Mouse (Mus musculus) adrenal gland, postnatal 25 days (tissue): ENCODE data around the gene Gmcl1. TPM values are rescaled to one million over a fixed set of nuclear protein-coding genes. Genes with fewer than 3 reads are reported as not detected.

Experiments used
- DNase-seq: peaks from one replicate; pipeline ENCODE4 v3.0.0; 2021; ENCODE audit warnings: mixed read lengths
- total RNA-seq: library from RNA; stranded (reverse); gene quantifications from 2 replicates; pipeline ENCODE4 v1.2.3, GENCODE M21; 2021

Gmcl1 gene
- total RNA-seq, 1 experiment from 2014 or later: 29.9 TPM

DNA sequence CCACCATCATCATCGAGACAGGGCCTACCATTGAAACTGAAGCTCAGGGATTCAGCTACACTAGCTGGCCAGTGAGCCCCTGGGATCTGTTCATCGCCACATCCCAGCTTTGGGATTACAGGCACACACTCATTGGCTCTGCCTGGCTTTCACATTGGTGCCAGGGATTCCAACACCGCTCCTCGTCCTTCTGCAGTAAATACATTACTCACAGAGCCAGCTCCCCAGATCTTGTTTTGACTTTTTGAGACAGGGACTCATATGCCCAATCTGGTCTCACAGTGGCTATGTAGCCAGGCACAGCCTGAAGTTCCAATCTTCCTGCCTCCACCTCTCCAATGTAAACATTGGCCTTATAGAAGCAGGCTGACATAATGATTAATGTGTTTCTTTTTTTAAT lies 3.1 kb upstream of the Gmcl1 start:
- peak; percentile 11 for DNase-seq

DNA sequence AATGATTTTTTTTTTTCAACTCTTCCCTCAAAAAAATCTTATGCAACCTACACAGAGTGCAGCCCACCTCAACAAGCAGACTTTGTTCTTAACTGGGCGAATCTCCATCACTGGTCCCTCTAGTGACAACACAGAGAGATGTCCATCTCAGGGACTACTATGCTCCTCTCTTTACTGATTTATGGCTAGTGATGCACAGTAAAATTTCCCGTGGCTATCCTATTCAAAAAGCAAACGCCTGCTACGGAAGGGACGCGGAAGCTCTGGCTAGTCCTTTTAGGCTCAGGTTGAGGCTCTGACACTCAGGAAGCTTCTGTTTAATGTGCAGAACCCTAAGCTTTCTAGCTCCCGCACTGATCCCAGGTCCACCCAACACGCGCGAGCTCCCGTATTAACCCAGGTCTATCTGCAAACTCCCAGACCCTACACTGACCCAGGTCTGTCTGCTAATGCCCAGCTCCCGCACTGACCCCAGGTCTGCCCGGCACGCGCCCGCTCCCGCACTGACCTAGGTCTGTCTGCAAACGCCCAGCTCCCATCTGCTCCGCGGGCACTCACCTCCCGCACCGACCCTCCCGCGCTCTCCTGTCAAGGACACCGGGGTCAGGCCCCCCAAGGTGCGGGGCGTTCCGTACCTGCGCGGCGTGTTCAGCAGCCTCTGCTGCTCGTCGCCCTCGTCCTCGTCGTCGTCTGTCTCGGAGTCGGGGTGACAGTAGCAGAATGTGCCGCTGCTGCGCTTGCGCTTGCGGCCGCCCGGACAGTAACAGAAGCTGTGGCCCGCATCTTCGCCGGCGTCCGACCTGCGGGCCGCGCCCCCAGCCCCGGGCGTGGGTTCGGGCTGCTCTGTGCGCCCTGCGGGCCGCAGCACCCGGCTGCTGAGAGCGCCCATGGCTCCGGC lies 658 bp downstream of the Gmcl1 start:
- DNase-seq: peak; percentile 36

DNA sequence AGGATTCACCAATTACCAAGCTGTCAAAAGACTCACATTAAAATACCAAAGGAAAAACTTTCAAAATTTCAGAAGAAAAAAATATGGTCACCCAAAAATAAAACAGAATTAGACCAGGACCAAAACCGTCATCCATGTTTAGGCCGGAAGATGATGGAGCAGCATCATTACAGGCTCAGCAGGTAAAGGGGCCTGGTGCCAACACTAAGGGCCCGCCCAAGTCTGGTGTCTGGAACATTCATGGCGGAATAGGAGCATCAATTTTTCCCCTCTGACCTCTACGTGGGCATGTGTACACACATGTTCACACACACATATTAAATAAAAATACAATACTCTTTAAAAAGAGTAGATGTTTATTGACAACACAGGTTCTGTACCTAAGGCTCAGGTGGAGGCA lies 4.5 kb downstream of the Gmcl1 start:
- DNase-seq: no peak

DNA sequence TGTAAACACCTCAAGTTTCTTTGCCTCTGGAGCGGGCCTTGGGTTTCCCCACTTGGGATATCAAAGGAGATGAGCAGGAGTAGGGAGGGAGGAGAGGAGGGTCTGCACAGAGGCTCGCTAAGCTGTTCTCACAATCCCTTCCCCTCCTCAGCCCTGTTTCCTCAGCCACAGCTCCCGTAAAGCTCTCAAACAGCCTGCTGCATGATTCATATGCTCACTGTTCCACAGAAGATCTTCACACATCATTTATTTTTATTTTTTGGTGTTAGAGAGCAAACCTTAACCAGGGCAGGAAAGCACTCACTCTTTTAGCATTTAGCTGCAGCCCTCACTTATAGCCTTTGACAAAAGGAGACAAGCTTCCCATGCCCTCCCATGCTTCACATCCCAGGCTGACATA lies 11.2 kb downstream of the Gmcl1 start:
- no peak for DNase-seq

DNA sequence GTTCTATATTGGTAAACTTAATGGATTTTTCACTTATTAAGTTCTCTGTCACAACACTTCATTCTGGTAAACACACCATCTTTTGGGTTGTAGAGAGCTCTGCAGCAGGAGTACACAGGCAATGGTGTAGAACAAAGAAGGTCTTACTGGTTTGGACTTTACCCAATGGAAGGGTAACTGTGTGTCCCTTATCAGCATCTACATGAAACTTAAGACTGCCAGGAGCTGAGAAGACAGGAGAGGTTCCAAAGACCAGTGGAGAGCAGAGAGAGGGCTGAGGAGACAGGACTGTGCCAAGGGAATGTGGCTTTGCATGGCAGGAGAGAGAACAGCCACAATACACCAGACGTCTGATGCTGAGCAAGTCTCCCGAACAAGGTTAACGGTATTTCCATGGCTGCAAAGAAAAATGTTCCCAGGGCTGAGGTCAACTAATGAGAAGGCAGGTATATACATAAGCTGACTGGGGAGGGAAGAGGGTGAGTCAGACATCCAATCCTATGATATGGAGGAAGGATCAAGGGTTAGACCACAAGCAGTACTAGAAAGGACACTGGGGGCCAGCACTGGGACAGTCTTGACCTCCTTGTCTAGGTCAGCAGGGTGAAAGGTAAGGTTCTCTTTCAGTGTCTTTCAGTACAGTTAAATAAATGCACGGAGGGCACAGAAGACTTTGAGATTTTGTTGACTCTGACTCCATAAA lies 25.0 kb downstream of the Gmcl1 start:
- DNase-seq: no peak

DNA sequence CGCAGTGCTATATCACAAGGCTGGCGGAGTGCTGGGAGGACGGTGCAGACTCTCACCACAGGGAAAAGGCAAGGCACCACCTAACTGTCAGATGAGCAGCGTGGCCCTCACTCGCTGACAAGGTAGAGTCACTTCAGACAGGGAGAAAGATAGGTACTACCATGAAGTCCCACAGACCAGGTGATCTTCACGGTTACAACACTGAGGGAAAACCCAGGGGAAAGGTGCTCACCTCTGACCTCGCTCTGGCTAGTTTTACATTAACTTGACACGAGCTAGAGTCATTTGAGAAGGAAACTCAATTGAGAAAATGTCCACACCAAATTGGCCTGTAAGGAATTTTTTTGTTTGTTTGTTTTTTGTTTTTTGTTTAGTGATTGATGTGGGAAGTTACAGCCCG lies 30.6 kb downstream of the Gmcl1 start:
- DNase-seq: no peak

DNA sequence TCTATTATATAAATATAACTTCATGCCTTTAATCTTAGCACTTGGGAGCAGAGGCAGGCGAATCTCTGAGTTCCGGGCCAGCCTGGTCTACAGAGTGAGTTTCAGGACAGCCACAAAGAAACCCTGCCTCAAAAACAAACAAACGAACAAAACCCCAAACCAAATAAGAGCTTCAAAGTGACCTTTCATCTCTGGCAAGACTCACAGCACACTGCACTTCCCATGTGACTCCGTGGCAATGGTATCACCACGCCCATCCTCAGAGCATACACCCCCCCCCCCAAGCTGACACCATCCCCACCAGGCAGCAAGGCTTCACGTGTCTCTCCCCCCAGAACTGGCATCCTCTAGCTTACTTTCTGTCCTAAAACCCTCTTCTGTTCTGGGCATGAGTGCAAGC lies 35.3 kb downstream of the Gmcl1 start:
- DNase-seq: no peak

DNA sequence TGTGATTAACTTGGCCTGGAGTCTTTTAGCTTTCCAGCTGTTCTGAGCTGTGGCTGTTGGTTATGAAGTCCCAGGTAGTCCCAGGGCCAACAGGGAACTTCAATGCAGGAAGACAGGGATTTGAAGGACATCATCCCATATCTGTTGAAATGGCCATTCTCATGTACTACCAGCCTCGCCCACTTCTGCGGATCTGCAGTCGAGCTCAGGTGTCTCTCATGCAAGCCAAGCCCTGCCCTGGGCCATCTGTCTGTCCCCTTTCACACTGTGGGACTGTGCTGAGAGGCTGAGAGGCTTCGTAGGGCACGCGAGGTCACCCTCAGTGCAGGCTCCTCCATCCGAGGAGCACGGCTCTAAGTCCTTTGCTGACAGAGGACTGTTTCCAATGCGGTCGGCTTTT lies 37.0 kb downstream of the Gmcl1 start:
- DNase-seq: no peak

DNA sequence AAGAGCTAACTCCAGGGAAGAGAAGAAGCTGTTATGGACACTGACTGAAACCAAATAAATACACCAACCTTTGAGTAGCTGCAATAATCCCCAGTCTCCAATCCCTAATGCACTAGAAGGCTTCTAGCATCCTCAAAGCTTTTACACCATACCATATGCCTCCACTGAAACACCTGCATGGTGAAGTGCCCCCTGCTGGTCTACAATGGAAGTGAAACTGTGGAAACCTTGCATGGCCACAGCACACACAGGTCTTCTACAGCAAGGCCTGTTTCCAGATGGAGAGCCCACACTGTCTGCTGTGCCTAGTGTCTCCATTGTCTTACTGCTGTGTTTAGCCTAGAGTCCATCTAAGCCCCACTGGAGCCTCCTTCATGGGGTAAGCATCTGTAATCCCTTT lies 38.7 kb downstream of the Gmcl1 start:
- DNase-seq: peak; percentile 46

DNA sequence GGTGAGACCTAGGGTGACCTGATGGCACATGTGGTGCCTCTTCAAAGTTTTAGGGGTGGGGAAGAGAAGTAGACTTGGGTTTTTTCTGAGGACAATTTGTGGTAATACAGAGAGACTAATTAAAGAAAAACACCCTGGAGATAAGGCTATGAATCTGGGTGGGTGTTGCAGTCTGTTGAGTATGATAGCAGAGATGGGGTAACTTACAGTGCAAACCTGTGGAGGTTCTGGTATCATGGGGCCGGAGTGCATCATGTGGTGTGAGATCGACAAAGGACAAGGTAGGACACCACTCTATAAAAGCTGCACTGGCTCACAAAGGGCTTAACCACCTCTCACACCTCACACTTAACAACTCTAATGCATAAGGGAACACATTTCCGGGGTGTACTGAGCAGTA lies 43.5 kb downstream of the Gmcl1 start:
- no peak for DNase-seq

DNA sequence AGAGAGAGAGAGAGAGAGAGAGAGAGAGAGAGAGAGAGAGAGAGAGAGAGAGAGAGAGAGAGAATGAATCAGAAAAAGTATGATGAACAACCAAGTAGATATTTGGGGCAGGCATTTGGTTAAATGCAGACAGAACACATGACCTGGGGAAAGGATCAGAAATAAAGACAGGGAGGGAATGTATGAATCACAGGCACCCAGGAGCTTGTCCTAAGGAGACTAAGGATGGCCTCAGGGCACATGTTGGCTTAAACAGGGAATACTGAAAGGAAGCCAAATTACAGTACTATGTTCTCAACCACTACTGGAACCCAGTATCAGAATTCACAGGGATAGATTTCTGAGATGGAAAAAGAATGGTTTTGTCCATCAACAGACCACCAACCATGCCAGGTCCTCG lies 46.2 kb downstream of the Gmcl1 start:
- no peak for DNase-seq

DNA sequence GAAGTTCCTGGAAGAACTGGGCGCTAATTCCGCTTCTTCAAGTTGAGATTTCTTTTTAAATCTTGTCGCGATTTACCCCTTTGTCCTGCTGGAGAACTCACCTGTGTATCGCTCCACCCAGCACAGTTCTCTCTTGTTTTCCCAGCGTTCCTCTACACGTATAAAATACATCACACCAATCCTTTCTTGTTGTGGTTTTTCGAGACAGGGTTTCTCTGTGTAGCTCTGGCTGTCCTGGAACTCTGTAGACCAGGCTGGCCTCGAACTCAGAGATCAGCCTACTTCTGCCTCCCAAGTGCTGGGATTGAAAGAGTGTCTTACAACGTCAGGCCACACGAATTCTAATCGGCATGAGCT lies 48.5 kb downstream of the Gmcl1 start:
- DNase-seq: no peak

DNA sequence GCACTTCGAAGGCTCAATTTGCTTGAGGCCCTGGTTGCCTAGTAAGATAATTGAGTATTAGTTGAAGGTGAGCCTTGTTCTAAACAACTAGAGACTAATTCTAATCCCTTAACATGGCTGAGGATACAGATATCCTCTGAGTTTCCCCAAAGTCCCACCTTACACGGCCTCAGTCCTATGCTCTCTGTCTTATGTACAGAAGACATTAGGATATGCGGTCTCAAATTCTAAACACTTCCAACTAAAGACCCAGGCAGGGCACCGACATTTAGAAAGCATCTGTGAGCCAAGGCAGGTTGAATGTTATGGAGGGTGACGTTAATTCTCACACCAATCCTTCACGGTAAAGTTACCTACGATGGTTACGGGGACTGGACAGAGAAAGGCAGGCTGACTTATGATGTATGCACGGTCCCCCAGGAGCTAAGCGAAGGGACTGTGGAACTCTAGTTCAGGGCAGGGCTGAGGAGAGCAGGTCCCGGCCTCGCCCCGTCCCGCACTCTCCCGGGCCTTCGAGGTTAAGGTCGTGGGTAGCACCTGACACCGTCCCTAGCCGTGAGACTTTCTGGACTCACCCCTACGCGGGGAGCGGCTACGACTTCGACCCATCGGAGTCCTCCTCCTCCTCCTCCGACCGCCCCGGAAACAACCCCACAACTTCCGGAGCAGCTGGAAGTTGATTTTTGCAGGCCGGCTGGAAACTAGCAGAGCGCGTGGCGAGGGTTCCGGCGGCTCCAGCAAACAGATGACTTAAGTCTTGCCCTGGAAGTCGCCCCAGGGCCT lies 49.1 kb downstream of the Gmcl1 start, which contains the start of gene Snrnp27:
Gene Snrnp27, minus strand, starts transcription at position 651 of the 783 bp plus-strand sequence.
- DNase-seq: peak; percentile 89

DNA sequence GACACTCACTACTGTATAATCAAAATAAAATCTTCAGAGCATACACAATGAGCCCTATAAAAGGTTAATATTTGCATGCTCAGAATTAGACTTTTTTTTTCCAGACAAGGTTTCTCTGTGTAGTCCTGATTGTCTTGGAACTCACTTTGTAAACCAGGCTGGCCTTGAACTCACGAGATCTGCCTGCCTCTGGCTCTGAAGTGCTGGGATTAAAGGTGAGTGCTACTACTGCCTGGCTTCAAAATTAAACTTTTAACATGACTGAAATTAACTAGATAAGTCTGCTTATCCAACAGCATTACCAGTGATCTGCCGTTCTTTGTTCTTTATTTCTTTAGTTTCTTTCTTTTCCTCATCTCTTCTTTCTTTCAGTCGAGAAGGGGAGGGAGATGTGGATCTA lies 51.9 kb downstream of the Gmcl1 start:
- no peak for DNase-seq

DNA sequence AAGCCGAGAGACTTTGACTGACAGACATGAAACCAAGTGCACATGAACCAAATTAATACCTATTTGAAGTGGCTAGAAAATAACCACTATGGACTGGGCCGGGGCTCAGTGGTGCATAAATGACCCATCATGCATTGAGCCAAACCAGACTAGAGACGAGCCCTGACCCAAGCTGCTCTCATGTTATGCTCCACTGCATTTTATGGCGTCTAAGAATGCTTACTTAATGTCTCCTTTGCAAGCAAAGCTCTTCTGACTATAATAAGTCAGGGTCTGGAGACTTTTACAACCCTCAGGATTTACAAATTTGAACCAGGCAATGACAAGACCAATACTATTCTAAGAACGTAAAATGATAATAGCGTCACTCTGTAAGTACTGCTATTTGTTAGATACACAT lies 54.8 kb downstream of the Gmcl1 start:
- no peak for DNase-seq

DNA sequence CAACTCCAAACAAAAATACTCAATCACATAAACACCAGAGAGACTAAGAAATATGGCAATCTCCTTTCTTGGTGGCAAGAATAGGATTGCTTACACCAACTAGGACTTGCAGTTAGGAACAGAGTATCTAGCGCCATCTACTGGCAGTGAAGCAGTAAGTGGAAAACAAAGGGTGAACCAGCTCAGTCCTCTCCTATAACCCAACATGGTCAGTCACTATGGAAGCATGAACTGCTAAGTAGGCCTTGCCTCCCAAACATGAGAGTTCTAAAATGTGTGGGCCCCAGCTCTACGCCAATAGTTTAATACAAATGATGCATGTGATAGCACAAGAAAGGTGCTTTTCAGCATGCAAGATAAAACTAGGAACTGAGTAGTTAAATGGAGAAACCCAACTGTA lies 62.3 kb downstream of the Gmcl1 start:
- DNase-seq: no peak

DNA sequence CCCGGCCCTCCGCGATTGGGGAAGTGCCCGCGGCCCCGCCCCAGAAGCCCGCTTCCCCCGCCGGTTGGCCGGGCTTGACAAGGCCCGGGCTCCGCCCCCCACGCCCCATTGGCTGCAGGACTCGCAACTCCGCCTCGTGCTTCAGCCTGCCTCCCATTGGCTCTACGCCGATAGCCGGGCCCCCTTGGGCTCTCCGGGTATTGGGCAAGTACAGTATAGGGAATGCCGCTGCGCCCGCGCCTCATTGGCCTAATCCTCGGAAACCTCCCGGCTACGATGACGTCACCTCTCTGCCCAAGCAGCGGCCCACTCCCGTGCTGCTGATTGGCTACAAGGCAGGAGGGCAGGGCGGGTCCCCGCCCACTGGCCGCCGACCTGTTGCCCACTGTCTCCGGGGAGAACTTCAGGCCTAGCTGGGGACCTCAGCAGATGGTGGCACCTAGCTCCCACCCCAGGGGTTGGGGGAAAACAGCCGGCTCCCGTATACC lies 63.9 kb downstream of the Gmcl1 start:
- peak; percentile 100 for DNase-seq

DNA sequence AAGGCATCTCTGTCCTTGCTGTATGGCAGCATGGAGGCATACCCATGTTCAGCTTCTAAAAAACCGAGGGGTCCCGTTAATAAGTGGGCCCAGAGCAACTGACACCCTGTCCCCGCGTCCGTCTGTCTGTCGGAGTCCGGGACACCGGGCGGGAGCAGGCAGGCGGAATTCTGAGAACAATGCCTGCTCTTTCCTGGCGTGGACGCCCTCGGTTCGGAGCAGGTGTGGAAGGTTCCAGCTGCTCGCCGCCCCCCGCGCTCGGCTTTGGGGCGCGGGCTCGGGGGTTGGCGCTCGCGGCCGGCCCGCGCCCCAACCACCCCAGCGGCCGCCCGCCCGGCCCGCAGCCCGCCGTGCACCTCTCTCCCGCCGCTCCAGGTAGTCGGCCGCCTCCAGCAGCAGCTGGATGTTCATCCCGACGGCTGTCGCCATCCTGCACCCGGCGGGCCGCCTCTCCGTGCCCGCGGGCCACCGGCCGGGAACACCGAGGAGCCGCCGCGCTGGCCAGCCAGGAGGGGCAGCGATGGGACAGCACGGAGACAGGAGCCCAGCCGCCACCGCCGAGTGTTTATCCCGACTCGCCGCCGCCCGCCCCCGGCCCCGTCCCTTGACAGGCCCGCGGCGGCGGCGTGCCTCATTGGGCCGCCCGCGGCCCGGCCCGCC lies 64.5 kb downstream of the Gmcl1 start, which contains the start of gene Mxd1:
Gene Mxd1, minus strand, starts transcription at position 582 of the 660 bp plus-strand sequence.
- no peak for DNase-seq

DNA sequence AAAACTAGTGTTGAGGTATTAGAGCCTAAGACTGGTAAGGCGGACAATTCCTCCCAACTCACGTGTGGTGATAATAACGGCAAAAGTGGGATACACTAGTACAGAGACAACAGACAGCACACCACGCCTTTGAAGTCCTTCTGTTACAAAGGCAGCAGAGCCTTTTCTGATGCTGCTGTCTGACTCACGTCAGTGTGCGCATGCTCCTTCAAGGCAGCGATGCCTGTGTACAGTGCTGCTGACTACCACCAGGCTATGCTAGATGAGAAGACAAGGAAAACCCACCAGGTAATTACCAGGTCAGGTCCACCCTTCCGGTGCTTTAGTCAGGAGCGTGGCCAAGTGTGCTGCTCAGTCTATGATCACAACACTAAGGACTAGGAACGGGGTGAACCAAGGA lies 66.1 kb downstream of the Gmcl1 start:
- no peak for DNase-seq

DNA sequence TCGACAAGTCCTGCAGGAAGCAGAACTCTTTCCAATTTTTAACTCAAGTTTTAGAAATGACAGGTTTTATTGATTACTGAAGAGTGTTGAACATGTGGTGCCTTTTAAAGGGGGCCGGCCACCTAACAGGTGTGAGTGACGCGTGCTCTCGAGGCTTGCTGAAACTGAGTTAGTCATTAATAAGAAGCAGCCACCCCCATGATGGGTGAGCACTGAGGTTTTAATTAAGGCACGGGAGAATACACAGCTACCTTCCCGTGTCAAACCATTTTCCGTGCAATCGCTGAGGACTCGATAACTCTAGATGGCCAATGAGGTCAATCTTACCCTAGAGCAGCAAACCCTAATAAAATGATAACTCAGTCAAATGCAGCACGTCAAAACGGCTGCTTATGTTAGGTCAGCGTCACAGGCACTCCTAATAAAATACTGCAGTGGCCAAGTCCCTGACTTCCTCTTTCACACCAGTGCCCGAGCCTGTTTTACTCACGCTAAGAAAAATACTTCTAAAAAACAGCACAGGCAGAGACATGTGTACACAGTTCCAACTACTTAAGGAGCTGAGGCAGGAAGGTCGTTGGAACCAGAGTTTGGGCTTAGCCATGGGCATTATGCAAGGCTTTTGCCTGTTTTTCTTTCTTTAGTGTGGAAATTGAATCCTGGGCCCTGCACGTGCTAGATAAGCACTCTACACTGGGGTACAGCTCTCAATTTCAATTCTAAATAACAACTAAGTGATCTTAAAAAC lies 67.4 kb downstream of the Gmcl1 start:
- no peak for DNase-seq

DNA sequence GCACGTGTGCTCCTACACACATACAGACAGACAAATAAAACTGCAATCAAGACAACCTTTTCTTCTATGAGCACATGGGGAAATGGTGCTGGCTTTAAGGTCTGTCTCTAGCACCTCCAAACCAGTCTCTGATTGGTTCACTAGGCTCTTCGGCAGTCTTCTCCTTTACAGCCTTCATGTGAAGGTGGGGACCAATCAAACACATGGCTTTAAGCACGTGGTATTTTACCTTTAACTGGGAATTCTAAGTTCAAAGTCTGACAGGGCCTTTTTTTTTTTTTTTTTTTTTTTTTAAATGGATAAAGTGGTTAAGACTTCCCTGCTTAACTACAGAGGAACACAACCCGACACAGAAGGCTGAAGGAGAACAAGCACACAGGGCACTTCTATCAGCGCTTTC lies 68.1 kb downstream of the Gmcl1 start:
- no peak for DNase-seq
